Mouse (Mus musculus) megakaryocyte-erythroid progenitor cell, adult 5-6 weeks (primary cell): ENCODE measurements at regions not wholly inside any gene's neighbourhood (a gene's known extent, or its start where the extent isn't known, plus 50 kb on each side); places are given as distances from the start of the nearest gene placed in this dataset.
"Not testable (repeated sequence)": the region's sequence is repeated elsewhere in the genome, so short reads cannot be mapped to it uniquely, and the experiment has no call there.

Source experiments
- ATAC-seq: replicated peaks from 2 replicates; pipeline ENCODE4 v1.8.0; 2016; ENCODE audit warnings: mild to moderate bottlenecking, inconsistent platforms; ENCODE audit not compliant: severe bottlenecking, poor library complexity, low FRiP score, low TSS enrichment

DNA sequence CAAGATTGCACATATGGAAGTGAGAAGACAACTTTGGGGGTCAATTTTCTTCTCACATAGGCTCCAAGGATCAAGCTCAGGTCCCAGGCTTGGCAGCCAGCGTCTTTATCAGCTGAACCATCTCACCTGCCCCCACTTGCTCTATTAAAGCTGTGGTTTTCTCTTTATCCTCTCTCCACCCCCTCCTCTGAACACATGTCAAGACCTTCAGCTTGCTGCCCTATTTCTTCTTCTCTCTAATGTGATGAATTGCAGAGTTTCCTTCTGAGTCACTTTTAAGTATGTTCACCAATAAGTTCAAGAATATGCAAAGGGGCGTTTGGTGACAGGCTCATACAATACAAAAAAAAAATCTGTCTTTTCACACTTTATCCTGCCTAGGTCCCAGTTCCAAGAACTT lies 128.8 kb downstream of the Sptssa start:
- ATAC-seq, result no peak

DNA sequence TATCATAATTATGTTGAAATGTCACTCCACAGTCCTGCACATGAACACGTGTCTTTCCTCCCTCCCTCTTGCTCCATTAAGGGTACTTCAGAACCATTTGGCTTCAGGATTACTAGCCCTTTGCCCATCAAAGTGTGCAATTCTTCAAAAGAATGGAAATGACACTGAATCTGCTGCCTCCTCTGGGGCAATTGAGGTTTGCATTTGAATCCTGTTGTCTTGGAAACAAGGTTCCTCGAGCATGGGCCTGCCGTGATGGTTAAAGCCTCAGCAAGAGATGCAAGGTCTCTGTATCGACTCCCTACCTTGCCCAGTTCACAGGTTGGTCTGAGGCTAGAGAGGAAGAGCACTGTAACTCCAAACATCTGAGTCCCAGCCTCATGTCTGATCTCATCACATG lies 136.0 kb downstream of the Sptssa start:
- no peak for ATAC-seq

DNA sequence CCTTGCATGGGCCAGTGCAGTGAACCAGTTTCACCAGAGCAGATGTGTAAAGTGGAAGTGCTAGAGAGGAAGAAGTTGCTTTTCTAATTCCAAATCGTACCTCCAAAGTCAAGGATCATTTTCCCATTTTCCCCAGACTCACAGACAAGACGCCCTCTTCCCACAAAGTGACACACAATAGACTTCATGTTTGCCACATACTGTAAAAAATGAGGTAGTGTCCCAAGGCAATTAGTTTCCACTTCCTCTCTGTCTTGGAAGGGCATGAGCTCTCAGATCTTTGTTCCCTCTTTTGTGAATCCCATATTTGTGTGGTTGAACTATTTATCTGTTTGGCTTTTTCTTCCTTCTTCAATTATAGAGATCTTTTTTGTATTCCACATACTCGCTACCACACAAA lies 137.0 kb downstream of the Sptssa start:
- no peak for ATAC-seq

- no peak for ATAC-seq
Observed at GRCm38 (mm10) chr12:54517265-54517664, 139.1 kb downstream of the Sptssa start.

DNA sequence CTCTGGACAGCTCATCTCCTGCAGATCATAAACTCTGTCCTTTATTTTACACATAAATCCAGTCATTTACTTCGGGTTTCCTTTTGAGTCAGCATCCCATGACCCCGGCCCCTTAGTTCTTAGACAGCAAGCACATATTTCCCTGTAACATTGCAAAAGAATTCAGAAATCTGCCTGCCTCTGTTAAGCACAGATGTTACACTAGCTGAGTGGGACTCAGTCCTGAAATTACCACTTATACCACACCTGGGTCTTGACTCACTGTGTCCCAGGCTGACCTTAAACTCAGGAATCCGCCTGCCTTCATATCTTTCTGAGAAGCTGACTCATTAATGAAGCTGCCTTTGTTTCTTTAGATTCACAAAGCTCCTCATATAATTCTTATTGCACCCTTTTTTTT lies 139.9 kb downstream of the Sptssa start:
- no peak for ATAC-seq

DNA sequence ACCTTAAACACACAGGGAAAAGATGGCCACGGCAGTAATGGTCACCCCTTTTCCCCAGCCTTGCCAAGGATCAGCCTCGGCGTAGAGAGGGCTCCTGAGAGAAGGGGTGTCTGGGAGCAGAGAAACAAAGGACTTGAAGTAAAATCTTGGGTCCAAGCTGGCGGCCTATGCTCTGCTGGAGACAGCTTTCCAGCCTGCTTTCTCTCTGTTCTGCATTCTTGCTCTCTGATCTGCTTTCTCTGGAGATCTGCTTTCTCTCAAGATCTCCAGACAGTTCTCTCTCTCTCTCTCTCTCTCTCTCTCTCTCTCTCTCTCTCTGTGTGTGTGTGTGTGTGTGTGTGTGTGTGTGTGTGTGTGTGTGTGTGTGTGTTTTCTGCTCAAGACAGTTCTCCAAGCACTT lies 140.3 kb downstream of the Sptssa start:
- not testable (repeated sequence) for ATAC-seq

GRCm38 (mm10) chr12:54509903-54510302 lies 146.5 kb downstream of the Sptssa start:
- ATAC-seq, result no peak

GRCm38 (mm10) chr12:54502775-54503174 lies 153.6 kb downstream of the Sptssa start:
- no peak for ATAC-seq

DNA sequence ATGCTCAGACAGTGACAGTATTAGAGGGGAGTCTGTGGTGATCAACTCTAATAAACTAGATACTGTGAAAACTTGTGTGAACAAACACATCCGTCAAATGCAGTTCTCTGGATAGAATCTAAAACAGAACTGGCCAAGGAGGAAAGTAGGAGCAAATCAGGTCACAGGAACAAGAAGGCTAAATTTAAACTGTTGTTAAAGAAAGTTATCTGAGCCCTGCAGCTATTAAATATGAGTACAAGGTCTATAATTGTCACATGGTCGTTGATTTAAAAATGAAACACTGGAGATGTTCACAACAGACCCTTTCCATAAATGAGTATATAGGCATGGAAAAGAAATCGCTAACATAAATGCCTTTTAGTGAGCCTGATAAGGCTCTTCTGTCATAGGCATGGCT lies 156.4 kb downstream of the Sptssa start:
- ATAC-seq, result no peak

- ATAC-seq, result no peak
Observed at GRCm38 (mm10) chr12:54495701-54496374, 160.5 kb downstream of the Sptssa start.

DNA sequence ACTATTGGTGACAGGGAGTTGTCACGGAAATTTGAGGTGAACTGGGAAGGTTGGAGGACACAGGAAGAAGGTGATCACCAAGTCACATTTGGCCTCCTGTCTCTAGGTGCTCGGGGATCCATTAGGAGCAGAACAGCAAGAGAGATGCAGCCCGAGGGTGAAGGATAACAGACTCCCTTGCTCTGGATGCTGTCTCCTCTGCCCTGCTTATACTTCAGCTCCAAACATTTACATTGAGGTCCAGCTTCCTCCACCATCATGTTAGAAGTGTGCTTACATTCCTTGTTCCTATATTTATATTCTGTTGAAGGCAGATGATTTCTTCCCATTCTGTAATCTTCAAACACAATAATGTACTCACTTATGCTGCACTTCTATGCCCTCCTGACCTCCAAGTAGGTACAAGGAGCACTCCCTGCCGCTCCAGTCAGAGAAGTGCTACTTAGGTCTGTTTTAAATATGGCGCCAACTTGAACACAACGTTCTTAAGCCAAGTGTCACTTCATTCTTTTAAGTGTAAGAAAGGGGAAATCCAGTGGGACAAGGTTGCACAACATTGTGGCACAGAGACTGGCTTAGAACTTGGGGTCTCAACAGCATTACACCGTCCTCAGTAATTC lies 161.5 kb downstream of the Sptssa start:
- ATAC-seq, result no peak

- ATAC-seq, result no peak
Observed at GRCm38 (mm10) chr12:54492737-54493136, 163.6 kb downstream of the Sptssa start.

DNA sequence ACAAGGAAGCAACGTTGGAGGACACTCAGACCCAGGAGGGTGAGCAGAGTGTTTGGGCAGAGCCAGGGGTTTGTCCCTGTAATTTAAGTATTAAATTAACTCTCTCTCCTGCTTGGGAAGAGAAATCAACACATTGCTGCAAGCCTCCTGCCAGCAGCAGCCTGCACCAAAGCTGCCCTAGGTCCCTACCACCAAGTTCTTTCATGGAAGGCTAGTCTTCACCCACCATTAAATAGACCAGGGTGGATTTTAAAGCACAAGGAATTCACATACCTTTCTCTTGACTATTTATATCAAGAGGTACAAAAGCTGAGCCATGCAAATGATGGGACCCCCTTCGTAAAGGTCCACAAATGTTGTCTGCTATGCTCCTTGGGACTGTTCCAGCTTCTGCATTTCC lies 165.9 kb downstream of the Sptssa start:
- no peak for ATAC-seq

GRCm38 (mm10) chr12:54489675-54490074 lies 166.7 kb downstream of the Sptssa start:
- peak; percentile 71; the same call in 1 of the 2 replicates for ATAC-seq

GRCm38 (mm10) chr12:54487689-54488088 lies 168.7 kb downstream of the Sptssa start:
- ATAC-seq, result no peak

DNA sequence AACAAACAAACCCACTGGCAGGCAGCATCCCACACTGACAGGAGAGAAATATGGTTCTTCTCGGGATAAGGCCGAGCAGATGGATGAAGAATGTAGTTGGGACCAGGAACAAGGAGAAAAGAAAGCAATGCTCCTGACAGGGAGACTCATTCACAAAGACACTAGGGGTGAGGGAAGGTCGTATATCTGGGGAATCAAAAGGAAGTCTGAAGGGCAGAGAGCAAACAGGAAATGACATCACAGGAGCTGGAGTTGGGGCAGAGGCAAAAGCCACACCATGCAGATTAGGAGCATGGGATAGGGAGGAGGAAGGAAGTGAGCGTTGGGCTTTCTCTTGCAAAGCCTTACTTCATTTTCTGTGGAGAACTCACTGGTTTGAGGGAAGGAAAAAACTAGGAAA lies 174.4 kb downstream of the Sptssa start:
- no peak for ATAC-seq

GRCm38 (mm10) chr12:54479841-54480240 lies 176.5 kb downstream of the Sptssa start:
- ATAC-seq, result no peak

DNA sequence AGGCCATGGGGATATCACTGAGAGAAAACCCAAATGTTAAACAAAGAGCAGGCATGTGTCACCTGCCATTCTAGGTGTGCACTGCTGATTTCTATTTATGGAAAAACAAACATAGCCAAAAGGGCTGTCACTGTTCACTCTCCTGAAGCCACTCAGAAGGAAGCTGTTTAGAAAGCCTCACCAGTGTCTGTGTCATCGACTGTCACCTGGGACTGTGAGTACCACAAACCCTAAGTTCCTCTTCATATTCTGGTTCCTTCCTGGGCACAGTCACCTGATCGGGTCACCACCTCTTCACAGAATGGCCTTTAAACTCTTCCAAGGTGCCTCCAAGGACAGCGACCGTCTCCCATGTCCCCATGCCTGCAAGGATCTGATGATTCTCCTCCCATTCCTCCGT lies 183.5 kb downstream of the Sptssa start:
- ATAC-seq, result no peak

DNA sequence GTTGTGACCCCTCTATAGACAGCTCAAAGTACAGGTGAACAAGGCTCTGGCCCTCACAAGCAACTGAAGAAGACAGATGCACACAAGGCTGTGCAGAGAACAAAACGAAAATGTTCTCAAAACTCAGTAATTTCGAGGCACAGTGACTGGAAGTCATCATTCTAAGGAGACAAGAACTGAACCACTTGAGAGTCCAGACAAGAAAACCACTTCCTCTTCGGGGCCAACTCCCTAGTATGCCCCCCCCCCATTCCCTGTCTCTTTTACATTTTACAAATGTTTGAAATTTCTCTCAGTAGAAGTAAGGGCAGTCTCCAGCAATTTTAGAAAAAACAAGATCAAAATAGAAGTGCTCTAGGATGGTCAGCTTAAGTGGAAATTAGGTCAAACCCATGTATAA lies 184.0 kb downstream of the Sptssa start:
- ATAC-seq, result no peak

GRCm38 (mm10) chr12:54467635-54468034 lies 188.7 kb downstream of the Sptssa start:
- ATAC-seq, result no peak

DNA sequence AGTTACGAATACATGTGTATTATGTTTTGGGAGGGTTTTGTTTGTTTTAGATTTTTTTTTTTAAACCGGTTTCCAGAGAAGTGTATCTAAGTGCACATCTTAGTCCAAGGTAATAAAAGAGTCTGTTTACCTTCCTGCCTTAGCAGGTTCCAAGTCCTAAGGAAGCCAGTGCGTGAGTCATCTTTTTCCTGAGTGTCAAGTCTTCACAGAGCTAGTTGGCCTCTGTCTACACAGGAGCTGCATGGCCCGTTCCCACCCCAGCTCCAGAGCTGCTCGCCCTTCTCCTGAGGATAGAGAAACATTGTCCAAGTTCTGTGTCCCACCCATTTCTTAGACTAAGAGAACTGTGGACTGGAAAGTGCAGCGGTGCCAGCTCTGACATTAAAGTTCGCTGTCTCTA lies 192.6 kb downstream of the Sptssa start:
- ATAC-seq, result no peak
